Mouse (Mus musculus): Measurements from ENCODE around the gene Ivl. TPM values are rescaled to one million over a fixed set of nuclear protein-coding genes. Genes with fewer than 3 reads are reported as not detected.

Gene Ivl
- total RNA-seq (2022) = not detected

DNA sequence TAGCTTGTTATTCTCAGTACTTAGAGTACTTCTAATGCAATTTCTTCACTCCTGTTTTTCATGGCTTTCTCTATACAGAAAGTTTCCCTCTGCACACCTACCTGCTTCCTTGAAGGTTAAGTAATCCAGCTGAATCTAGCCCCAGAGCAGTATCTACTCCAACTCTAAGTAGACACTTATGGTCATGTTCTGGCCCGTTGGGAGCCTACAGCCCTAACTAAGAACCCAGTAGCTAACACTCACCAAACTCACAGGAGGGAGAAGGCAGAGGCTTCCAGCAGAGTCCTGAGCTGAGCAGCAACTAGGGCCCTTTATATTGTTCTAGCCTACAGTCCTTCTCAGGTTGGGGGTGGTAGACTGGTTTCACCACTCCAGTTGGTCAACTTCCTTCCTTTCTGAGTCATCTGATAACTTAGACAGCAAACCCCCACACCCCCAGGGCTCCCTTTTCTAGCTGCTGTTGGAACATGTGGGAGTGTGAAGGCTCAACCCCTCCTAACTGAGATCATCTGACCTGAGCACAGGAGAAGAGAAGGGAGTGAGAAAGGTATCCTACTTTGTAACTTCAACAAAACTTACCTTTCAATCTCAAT is at the start of gene Ivl:
Gene Ivl, minus strand, starts transcription at position 287 of the 593 bp plus-strand sequence.
- DNase-seq (ENCODE audit: low spot score in 2 of 2) = no peak

DNA sequence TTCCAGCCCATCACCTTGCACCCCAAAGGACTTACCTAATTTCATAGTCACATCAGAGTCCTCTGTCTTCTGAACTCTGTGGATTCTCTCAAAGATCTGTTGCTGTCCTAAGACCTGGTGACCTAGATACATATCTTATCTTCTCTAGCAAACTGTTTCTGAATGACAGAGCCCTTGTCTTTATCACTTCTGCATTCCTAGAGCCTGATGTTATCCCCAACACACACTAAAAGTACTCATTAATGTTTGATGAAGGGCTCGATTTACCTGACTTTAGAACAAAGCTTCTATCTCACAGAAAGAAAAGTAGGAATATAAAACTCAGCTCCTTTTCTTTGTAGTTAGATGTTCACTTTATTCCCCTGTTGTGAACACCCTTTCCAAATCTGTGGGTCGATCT is 48.0 kb upstream of the Ivl start, which contains the start of gene Lce6a:
Gene Lce6a, minus strand, starts transcription at position 101 of the 400 bp plus-strand sequence.
- no peak for DNase-seq (ENCODE audit: low spot score in 2 of 2)

DNA sequence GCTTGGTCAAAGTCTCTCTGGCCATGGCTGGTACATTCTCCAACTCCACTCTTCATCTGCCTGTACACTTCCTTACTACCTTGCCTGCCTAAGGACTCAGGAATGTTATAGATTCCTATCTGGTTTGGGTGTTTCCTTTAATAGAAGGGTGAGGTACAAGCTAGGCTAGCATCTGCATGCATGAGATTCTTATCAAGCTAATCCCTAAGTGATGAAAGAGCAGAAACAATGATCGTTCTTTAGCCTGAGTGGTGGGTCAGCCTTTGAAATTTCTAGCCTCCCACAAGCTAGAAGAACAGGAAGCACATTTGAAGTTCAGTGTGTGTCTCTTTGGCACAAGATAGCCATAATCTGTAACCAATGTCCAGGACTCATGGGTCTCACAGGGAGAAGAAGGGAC is 36.3 kb upstream of the Ivl start:
- no peak for DNase-seq (ENCODE audit: low spot score in 2 of 2)

DNA sequence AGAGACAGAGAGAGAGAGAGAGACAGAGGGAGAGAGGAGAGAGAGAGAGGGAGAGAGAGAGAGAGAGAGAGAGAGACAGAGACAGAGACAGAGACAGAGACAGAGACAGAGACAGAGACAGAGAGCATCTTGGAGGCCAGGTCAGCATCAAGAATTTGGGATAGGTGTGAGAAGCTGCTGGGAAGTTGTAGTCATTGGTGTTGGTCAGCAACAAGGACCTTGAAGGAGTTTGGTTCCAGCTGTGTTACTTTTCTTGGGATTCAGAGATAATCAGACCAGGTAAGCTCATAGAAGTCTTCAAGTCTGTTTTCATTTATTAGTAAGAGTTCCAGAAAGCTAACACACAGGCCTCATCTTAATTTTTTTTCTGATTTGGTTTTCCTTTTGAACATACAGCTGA is 33.9 kb upstream of the Ivl start, which contains the start of gene 2210017I01Rik:
Gene 2210017I01Rik, minus strand, starts transcription at position 101 of the 400 bp plus-strand sequence.
- no peak for DNase-seq (ENCODE audit: low spot score in 2 of 2)

DNA sequence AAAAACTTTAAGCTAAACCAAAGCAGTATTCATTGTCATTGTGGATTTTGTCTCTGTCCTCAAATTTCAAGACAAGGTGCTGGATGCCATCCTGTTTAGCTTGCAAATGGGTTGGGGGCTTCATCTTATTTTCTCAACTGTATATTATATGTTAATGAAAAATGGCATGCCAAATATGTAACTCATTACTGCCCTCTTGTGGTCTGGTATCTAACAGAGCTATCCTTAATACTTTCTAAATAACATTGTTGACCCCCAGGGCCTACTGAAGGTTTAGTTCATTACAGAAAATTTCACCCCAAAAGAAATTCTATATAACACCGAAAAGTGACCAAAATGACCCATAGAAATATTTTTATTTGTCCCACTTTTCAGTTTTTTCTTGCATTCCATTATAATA is 28.6 kb upstream of the Ivl start:
- DNase-seq (ENCODE audit: low spot score in 2 of 2) = no peak

DNA sequence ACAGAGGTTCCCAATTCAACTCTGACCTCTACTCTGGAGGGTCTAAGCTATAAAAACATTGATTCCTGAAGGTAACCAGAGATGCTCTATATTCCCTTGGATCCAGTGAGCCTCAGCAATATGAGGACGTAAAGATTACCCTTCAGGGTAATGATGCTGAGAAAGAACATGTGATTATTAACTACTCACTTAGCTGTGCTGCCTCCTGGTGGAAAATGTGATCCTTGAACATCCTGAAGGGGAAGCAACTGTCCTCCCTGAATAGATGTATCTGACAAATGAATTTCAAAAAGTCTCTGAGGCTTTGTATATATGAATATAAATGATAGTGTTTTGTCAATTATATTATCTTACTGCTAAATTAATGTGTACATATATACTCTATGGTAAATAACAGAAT is 26.9 kb upstream of the Ivl start:
- DNase-seq (ENCODE audit: low spot score in 2 of 2) = no peak

DNA sequence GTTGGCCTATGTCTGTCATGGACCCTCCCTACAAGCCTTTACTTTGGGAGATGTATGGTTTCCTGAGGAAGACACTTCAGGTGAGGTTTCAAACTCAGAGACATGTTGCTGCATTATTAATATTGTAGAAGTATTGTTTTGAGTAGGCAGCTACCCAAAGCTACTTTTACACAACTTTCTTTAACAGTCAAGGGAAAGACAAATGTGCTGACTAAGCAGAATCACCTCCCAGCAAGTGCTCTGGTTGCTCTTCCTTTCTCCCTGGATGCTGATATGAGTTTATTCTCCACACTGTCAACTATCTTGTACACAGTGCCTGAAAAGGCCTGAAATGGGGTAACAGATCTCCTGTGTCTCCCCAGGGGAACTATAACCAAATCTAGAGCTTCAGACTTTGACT is 26.4 kb upstream of the Ivl start:
- DNase-seq (ENCODE audit: low spot score in 2 of 2) = no peak

DNA sequence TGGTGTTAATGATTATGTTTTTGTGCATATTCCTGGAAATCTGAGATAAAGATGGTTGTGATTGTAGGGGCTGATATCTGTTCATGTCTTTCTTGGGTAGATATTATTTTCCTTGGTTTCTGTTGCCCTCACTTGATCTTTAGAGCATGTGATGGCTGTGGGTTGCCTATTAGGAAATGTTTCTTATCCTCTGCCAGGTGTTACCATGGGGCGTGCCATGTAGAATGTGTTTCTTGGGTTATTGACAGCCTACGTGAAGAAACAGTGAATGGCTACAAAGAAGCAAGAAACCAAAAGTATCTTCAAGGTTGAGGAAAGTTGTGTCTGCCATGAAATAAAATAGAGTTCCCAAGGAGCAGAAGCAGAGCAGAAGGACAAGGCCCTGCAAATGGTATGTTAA is 24.9 kb upstream of the Ivl start:
- DNase-seq (ENCODE audit: low spot score in 2 of 2) = no peak

DNA sequence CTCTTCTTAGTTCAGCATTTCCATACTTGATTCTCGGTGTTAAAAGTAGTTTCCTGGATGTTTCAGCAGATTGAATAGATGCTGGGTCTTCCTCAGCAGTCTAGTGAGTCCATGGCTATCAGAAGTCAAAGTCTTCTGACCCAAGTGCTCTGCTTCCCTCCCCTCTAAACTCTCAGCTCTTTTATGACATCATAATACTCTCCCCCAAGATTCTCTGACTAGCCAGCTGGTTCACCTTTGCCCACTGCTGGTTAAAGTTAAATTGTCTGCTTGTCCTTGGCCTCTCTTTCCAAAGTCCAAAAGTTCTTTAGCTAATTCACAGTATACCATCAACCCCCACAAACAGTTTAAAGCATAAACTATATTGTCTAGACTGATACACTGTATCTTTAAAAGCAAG is 15.3 kb upstream of the Ivl start, which contains the start of gene Smcp:
Gene Smcp, minus strand, starts transcription at position 140 of the 400 bp plus-strand sequence.
- DNase-seq (ENCODE audit: low spot score in 2 of 2) = no peak

DNA sequence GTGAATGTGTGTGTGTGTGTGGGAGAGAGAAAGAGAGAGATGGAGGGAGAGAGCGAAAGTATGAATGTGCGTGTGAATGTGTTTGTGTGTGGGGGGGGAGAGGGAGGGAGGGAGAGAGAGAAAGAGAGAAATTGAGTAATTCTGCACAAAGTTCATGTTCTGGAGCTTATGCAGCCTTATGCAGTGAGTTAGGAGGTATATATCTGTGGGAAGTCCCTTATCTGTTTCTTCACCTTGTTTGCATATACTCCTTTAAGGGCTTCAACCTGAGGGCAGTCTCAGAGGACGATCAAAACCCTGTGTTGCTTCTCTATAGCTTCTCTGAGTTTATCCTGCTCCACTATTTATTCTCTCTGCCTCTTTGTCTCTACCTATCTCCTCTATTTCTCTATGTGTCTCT is 13.7 kb upstream of the Ivl start:
- no peak for DNase-seq (ENCODE audit: low spot score in 2 of 2)

DNA sequence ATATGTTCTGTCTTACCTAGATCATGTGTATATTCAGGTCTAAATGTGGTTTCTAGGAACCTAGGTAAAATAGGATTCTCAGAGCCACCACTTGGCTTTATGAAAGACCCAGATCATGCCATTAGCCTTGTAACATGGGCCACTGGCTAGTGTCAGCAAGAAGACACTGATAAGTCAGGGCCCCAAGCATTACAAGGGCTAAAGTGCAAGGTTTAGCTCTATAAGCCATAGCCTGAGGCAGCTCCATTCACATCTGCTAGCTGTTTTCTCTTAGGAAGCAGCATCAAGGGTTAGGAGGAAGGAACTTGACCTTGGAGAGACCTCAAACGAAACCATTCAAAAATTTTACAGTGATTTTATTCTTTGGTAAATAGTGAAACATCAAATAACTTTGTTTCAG is 11.5 kb upstream of the Ivl start:
- no peak for DNase-seq (ENCODE audit: low spot score in 2 of 2)

DNA sequence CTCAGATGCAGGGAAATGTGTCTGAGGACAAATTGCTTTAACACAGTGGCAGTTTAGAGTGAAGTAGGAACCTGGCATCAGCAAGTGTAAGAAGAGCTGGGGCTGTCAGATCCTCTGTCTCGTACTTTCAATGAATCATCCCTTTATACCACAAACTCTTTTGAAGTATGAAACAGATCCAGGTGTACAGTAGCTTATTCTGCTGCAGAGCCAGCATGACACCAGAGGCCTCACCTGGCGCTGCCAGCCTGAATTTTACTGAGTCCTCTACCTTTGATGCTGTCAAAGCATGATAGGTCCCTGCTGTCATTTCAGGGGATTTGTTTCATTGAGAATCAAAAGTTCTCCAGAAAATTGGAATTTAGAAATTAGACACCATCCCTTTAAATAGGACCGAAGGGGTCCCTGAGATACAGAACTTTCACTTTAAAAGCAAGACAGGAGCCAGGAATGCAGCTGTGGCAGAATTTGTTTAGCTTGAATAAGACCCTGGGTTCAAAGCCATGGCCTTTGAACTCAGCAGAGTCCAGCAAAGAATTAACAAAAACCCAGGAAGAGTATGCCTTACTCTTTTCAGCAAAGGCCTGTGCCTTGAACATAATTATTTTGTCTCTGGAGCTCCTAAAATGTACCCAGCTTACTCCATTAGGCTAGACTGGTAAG is 9.8 kb upstream of the Ivl start:
- DNase-seq (ENCODE audit: low spot score in 2 of 2) = no peak

DNA sequence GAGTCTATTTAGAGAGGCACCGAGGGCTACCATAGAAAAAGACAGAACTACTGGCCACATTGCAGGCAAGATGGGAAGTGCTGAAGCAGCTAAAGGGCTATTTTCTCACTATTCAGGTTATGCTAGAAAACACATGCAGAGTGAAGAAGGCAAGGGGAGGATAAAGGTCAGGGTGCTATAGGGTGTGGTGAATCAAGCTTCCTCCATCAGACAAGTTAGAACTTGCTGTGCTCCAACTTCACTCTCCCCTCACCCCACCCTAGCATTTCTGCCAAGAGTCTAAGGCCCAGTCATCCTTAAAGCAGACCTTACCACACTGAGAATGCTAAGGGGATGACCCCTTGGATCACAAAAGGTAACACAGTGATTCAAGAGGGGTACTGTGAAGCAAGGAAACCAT is 6.0 kb upstream of the Ivl start:
- DNase-seq (ENCODE audit: low spot score in 2 of 2) = no peak

DNA sequence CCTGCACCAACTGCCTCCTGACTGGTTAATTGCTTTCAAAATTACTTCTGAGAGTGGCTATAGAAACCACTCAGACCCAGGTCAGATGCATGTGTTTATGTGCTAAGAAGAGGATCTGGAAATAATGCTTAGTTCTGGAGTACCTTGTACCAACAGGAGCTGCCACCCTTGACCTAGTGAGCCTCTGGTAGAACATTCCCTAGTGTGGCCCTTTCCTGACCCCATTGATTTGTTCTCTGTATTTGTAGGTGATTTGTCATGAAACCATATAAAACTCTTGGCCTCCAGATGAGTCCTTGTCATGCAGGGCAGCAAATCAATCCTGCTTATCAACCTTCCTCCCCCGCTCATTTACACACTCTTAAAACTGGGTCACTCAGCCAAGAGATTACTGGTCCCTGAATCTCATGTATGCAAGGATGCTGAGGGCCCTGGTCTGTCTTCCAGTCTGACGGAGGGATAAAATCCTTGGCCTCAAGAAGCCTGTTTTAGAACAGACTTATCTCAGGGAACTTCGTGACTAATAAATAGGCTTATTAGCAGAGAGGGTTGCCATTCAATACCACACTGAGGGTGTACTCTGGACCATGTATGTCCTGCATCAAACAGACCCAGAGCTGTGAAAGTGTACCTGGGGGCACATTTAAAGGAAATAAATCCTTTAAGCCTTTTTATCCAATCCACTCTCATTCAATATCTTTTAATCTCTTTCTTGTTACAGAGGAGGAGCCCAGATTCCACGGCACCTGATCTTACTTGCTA is 5.3 kb upstream of the Ivl start:
- no peak for DNase-seq (ENCODE audit: low spot score in 2 of 2)

DNA sequence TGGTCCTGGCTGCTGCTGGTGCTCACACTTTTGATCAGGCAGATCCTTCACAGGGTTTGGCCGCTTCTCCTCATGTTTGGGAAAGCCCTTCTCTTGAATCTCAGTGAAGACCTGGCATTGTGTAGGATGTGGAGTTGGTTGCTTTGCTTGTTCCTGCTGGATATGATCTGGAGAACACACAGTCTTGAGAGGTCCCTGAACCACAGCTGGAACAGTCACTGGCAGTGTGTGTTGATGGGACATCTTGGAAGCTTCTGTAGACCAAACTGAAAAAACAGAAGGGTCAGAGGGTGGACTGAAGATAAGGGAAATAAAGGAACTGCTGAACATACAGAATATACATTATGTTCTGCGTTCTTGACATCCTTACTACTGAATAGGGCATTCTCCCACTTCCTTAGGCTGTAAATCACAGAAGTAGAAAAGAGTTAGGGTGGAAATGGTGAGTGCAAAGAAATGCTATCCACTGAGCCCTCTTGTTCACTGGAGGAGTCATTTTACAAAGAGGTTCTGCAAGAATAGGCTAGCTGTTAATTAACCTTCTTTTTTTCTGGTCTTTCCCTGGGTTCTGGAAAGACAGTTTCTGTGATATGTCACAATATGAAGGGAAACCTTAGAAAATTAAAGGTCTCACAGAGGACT is 900 bp downstream of the Ivl start:
- no peak for DNase-seq (ENCODE audit: low spot score in 2 of 2)

DNA sequence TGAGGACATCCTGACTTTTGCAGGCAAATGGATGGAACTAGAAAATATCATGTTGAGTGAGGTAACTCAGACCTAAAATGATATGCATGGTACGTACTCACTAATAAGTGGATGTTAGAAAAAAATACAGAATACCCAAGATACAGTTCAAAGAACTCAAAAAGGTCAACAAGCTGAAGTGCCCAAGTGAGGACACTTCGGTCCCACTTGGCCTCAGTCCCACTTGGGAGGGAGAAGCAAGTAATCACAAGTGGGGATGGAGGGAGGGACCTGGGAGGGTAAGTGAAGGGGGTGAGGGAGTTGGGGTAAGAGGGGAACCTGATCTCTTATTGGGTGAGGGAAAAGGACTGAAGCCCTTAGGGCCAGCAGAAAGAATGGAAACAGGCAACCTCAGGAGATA is 4.8 kb downstream of the Ivl start:
- no peak for DNase-seq (ENCODE audit: low spot score in 2 of 2)

DNA sequence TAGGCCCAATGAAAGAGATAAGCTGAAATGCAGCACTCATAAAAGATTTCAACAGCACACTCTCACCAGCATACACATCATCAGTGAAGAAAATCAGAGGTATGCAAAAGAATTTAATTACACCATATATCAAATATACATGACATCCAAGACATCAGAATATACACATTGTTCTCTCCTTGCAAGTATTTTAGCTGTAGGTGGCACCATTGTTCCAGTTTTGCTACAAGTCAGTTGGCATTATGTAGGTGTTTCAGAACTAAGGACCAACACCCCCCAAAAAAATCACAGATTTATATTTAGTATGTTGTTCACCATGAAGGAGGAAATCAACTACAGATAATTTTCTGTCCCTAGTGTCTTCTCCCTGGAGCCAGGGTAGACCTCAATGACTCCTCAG is 8.1 kb downstream of the Ivl start:
- no peak for DNase-seq (ENCODE audit: low spot score in 2 of 2)

DNA sequence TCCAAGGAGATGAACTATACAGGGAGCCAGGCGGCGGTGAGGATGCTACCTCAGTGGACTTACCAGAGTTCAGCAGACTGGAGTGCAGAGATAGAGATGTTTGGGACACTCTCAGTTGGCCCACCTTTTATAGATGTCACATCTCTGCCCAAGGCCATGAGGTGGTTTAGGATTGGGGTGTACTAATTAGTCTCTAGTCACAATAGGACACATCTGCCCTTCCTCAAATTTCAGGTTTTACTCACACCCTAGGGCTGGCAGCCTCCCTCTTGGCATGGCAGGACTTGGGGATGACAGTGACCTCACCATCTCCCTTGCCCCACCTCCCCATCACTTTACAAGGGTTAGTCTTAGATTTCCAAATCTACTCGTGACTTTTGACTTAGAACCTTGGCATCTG is 39.1 kb downstream of the Ivl start, which contains the start of gene 2310046K23Rik:
Gene 2310046K23Rik, minus strand, starts transcription at position 101 of the 400 bp plus-strand sequence.
- DNase-seq (ENCODE audit: low spot score in 2 of 2) = no peak

Data from layer of hippocampus, adult 8-10 months (tissue).